Mouse (Mus musculus) common myeloid progenitor, adult 5-6 weeks (primary cell): Measurements from ENCODE around the gene Mrpl34. TPM values are rescaled to one million over a fixed set of nuclear protein-coding genes. Genes with fewer than 3 reads are reported as not detected.

Source experiments
- ATAC-seq: replicated peaks from 2 replicates; pipeline ENCODE4 v1.8.0; 2016; ENCODE audit warnings: low read depth, mild to moderate bottlenecking, moderate TSS enrichment, inconsistent platforms; ENCODE audit not compliant: poor library complexity, severe bottlenecking
- total RNA-seq: library from RNA; stranded (forward); fragments of 200-1000, 187-1606 nt; gene quantifications from 2 replicates; pipeline ENCODE4 v1.2.3, GENCODE M21; 2017

Mrpl34 gene
- total RNA-seq, 1 experiment from 2014 or later, result 79.0 TPM

- no peak for ATAC-seq
Measured at GRCm38 (mm10) chr8:71468001-71468400, 3.2 kb downstream of the Mrpl34 start.

- ATAC-seq, result peak; percentile 78
Measured at GRCm38 (mm10) chr8:71468916-71469315, 4.2 kb downstream of the Mrpl34 start, which contains the start of gene Dda1. Dda1 (plus strand) TSS chr8:71469199.

GRCm38 (mm10) chr8:71469411-71469810 lies 4.7 kb downstream of the Mrpl34 start:
- ATAC-seq, result no peak

GRCm38 (mm10) chr8:71470146-71470912 lies 5.6 kb downstream of the Mrpl34 start:
- ATAC-seq, result no peak

GRCm38 (mm10) chr8:71470913-71471255 lies 6.1 kb downstream of the Mrpl34 start:
- no peak for ATAC-seq

- no peak for ATAC-seq
Measured at GRCm38 (mm10) chr8:71471861-71472260, 7.1 kb downstream of the Mrpl34 start.

GRCm38 (mm10) chr8:71472601-71473386 lies 8.0 kb downstream of the Mrpl34 start:
- no peak for ATAC-seq

- ATAC-seq, result no peak
Measured at GRCm38 (mm10) chr8:71474344-71474743, 9.6 kb downstream of the Mrpl34 start.

- ATAC-seq, result no peak
Measured at GRCm38 (mm10) chr8:71474785-71475701, 10.3 kb downstream of the Mrpl34 start.

GRCm38 (mm10) chr8:71475702-71476075 lies 10.9 kb downstream of the Mrpl34 start:
- ATAC-seq, result no peak

- peak; percentile 48 for ATAC-seq
Measured at GRCm38 (mm10) chr8:71476099-71476940, 11.6 kb downstream of the Mrpl34 start.

GRCm38 (mm10) chr8:71477196-71477845 lies 12.6 kb downstream of the Mrpl34 start:
- peak; percentile 34 for ATAC-seq

- ATAC-seq, result no peak
Measured at GRCm38 (mm10) chr8:71478943-71479342, 14.2 kb downstream of the Mrpl34 start.

- ATAC-seq, result no peak; the same call in 1 of the 2 replicates
Measured at GRCm38 (mm10) chr8:71483932-71484331, 19.2 kb downstream of the Mrpl34 start.

GRCm38 (mm10) chr8:71484736-71485135 lies 20.0 kb downstream of the Mrpl34 start:
- no peak for ATAC-seq

GRCm38 (mm10) chr8:71485142-71486135 lies 20.7 kb downstream of the Mrpl34 start, which contains the start of gene Ano8:
Ano8 (minus strand) TSS chr8:71485963.
- ATAC-seq, result peak; percentile 55

GRCm38 (mm10) chr8:71486136-71486529 lies 21.4 kb downstream of the Mrpl34 start:
- no peak for ATAC-seq
